Mouse (Mus musculus) C2C12 (cell line): ENCODE data around the gene Ranbp3.

Experiments
- CEBPB ChIP-seq: IDR thresholded peaks from one replicate; pipeline ENCODE4 v1.6.1; 2011; ENCODE audit warnings: low read depth, mild to moderate bottlenecking, control low read depth, moderate library complexity
- CTCF ChIP-seq: IDR thresholded peaks from one replicate; pipeline ENCODE4 v1.5.1; 2011; ENCODE audit not compliant: control insufficient read depth, insufficient read depth, insufficient read length
- MAX ChIP-seq: IDR thresholded peaks from one replicate; pipeline ENCODE4 v1.6.1; 2011; ENCODE audit warnings: mild to moderate bottlenecking, control low read depth
- MYOD1 ChIP-seq: IDR thresholded peaks from one replicate; pipeline ENCODE4 v1.6.1; 2011; ENCODE audit warnings: low read depth; ENCODE audit not compliant: control insufficient read depth, insufficient read length
- MYOG ChIP-seq: IDR thresholded peaks from one replicate; pipeline ENCODE4 v1.6.1; 2011; ENCODE audit not compliant: control insufficient read depth, insufficient read length; ENCODE audit errors: extremely low read depth

- TF ChIP-seq MYOD1 (no peak), CTCF (no peak), MAX (no peak), CEBPB (no peak), MYOG (no peak)
Measured at GRCm38 (mm10) chr17:56634023-56634422, 39.1 kb upstream of the Ranbp3 start.
